Mouse (Mus musculus) heart, adult 2 months (tissue): Measurements from ENCODE around the gene Coa5. TPM values are rescaled to one million over a fixed set of nuclear protein-coding genes. Genes with fewer than 3 reads are reported as not detected.

Experiments used
- DNase-seq, 2 experiments: peaks; one replicate each; pipeline ENCODE4 v3.0.0; 2021
- H3K27ac ChIP-seq: fragments of 200-600 bp; 2 replicates; pipeline ENCODE4 v1.8.1; 2022
- H3K27me3 ChIP-seq: fragments of 200-500 bp; 2 replicates; pipeline ENCODE4 v1.6.1; 2012; ENCODE audit warnings: mild to moderate bottlenecking, low read length, inconsistent platforms, mixed read lengths; ENCODE audit not compliant: control insufficient read depth, insufficient read depth
- H3K36me3 ChIP-seq: fragments of 200-500 bp; 2 replicates; pipeline ENCODE4 v1.6.1; 2012; ENCODE audit warnings: low read length, inconsistent platforms; ENCODE audit not compliant: control insufficient read depth, insufficient read depth
- H3K4me1 ChIP-seq: fragments of 200-500 bp; 2 replicates; pipeline ENCODE4 v1.6.1; 2011; ENCODE audit warnings: low read length; ENCODE audit not compliant: control insufficient read depth, insufficient read depth
- H3K4me3 ChIP-seq: fragments of 200-600 bp; 2 replicates; pipeline ENCODE4 v1.8.1; 2022
- H3K79me2 ChIP-seq: fragments of 200-500 bp; replicated peaks from 2 replicates; pipeline ENCODE4 v1.6.1; 2012; ENCODE audit warnings: mild to moderate bottlenecking, inconsistent platforms, low read length, moderate library complexity, mixed read lengths; ENCODE audit not compliant: control insufficient read depth, insufficient read depth
- H3K9ac ChIP-seq: fragments of 200-500 bp; 2 replicates; pipeline ENCODE4 v1.6.1; 2012; ENCODE audit warnings: low read depth, mild to moderate bottlenecking, control low read depth, inconsistent platforms, low read length, mixed read lengths
- CTCF ChIP-seq: fragments of 200-600 bp; IDR thresholded peaks from 2 replicates; pipeline ENCODE4 v1.8.1; 2022; ENCODE audit warnings: antibody characterized with exemption, mild to moderate bottlenecking, moderate library complexity
- EP300 ChIP-seq: fragments of 200-500 bp; IDR thresholded peaks from 2 replicates; pipeline ENCODE4 v1.6.1; 2011; ENCODE audit warnings: low read depth, low read length, control low read depth; ENCODE audit not compliant: insufficient read depth
- POLR2A ChIP-seq: fragments of 200-500 bp; IDR thresholded peaks from 2 replicates; pipeline ENCODE4 v1.6.1; 2011; ENCODE audit warnings: mild to moderate bottlenecking, low read depth, low read length, control low read depth; ENCODE audit not compliant: insufficient read depth
- WGBS: fragments of 180-500 bp; shearing (Covaris S2); methylation state at CpG from one replicate; pipeline ENCODE4 v1.1.7; 2018; 5-methylcytosine and 5-hydroxymethylcytosine counted together
- intact Hi-C: fragments of 180-260 bp; cut with DNase I; formaldehyde crosslinking; loops from one replicate; pipeline ENCODE4 v1.15.1; 2025
- polyA plus RNA-seq: library from polyadenylated mRNA; depleted of rRNA; stranded (reverse); fragments of >200 nt; gene quantifications from 2 replicates; pipeline ENCODE4 v1.2.3, GENCODE M21; 2012; rRNA removed
- total RNA-seq, 2 experiments: library from RNA; stranded (reverse); gene quantifications; 2 replicates each; pipeline ENCODE4 v1.2.3; 2021

The Coa5 gene
- total and polyA plus RNA-seq, 3 experiments, result 97.3 to 106 (median 100) TPM

DNA sequence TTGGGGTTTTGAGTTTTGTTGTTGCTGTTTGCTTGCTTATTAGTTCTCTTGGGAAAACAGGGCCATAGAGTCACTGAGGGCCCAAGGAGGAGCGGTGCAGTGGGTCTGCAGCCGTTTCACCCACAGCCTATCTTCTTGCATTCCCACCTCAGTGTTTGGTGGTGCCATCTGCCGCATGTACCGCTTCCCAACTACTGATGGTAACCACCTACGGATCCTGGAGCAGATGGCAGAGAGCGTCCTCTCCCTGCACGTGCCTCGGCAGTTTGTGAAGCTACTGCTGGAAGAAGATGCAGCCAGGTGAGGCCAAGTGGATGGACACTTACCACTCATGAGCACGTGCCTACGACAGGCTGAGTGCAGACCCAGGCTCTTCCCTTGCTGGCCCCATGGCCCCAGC lies 61.8 kb downstream of the Coa5 start:
- TF ChIP-seq EP300 (no peak), POLR2A (no peak), CTCF (no peak)
- H3K27me3 ChIP-seq, result no peaks in the 10 kb centered on the region
- no peaks in the 10 kb centered on the region for H3K4me1 ChIP-seq
- H3K4me3 ChIP-seq, result no peak overlapping the region
- H3K27ac ChIP-seq, result no peak overlapping the region
- no peak for DNase-seq
- H3K9ac ChIP-seq, result no peak overlapping the region
- no peaks in the 10 kb centered on the region for H3K79me2 ChIP-seq
- intact Hi-C loops, result no loop called here
- 96% methylated on average over 10 of the region's 10 CpGs for WGBS
- H3K36me3 ChIP-seq, result no peaks in the 10 kb centered on the region

Other genes starting within 250 kb of the Coa5 start
- 1 to 10 TPM; 1.4 to 1.5 TPM for gene Cnga3, start 215.7 kb downstream of the Coa5 start, total RNA-seq
- gene Cnga3, start 215.7 kb downstream of the Coa5 start, polyA plus RNA-seq, result 1.5 and 2.3 TPM in 2 replicates
- gene Inpp4a, start 130.2 kb downstream of the Coa5 start, total RNA-seq, result 10 to 100 TPM; 18.9 to 19.2 TPM
- gene Inpp4a, start 130.2 kb downstream of the Coa5 start, polyA plus RNA-seq, result 10.3 and 14.3 TPM in 2 replicates
- gene Unc50, start within 50 bp of the Coa5 start, total RNA-seq, result 10 to 100 TPM; 32.0 to 33.6 TPM
- gene Unc50, start within 50 bp of the Coa5 start, polyA plus RNA-seq, result 25.6 and 58.9 TPM in 2 replicates
- gene Mgat4a, start 110.9 kb upstream of the Coa5 start, total RNA-seq, result 10 to 100 TPM in 1 of 2 experiments, 1 to 10 TPM in 1; 8.7 to 11.8 TPM
- 4.5 and 7.6 TPM in 2 replicates for gene Mgat4a, start 110.9 kb upstream of the Coa5 start, polyA plus RNA-seq